Mouse (Mus musculus): Measurements from ENCODE around the gene Gm21988. TPM values are rescaled to one million over a fixed set of nuclear protein-coding genes. Genes with fewer than 3 reads are reported as not detected.

The Gm21988 gene
- polyA plus RNA-seq, 1 experiment: 10.7 TPM

GRCm38 (mm10) chr11:70219873-70220272, 19.8 kb downstream of the Gm21988 start:
- no peak for DNase-seq (ENCODE audit: extremely low spot score in 1 of 2, low spot score in 1 of 2)

- DNase-seq (ENCODE audit: extremely low spot score in 1 of 2, low spot score in 1 of 2): no peak
Measured at GRCm38 (mm10) chr11:70218741-70219470, 20.7 kb downstream of the Gm21988 start.

- no peak for DNase-seq (ENCODE audit: extremely low spot score in 1 of 2, low spot score in 1 of 2)
Measured at GRCm38 (mm10) chr11:70218039-70218438, 21.6 kb downstream of the Gm21988 start.

GRCm38 (mm10) chr11:70216103-70216502, 23.5 kb downstream of the Gm21988 start:
- no peak for DNase-seq (ENCODE audit: extremely low spot score in 1 of 2, low spot score in 1 of 2)

- DNase-seq (ENCODE audit: extremely low spot score in 1 of 2, low spot score in 1 of 2): no peak
Measured at GRCm38 (mm10) chr11:70215301-70215700, 24.3 kb downstream of the Gm21988 start.

- no peak for DNase-seq (ENCODE audit: extremely low spot score in 1 of 2, low spot score in 1 of 2)
Measured at GRCm38 (mm10) chr11:70214856-70215209, 24.8 kb downstream of the Gm21988 start.

GRCm38 (mm10) chr11:70214191-70214855, 25.3 kb downstream of the Gm21988 start:
- no peak for DNase-seq (ENCODE audit: extremely low spot score in 1 of 2, low spot score in 1 of 2)

GRCm38 (mm10) chr11:70213736-70214135, 25.9 kb downstream of the Gm21988 start:
- DNase-seq (ENCODE audit: extremely low spot score in 1 of 2, low spot score in 1 of 2): no peak

GRCm38 (mm10) chr11:70212896-70213295, 26.7 kb downstream of the Gm21988 start:
- DNase-seq (ENCODE audit: extremely low spot score in 1 of 2, low spot score in 1 of 2): peak in 1 of 2 experiments; percentile 84

- no peak for DNase-seq (ENCODE audit: extremely low spot score in 1 of 2, low spot score in 1 of 2)
Measured at GRCm38 (mm10) chr11:70212423-70212822, 27.2 kb downstream of the Gm21988 start, which contains the start of gene Slc16a11. Gene Slc16a11, plus strand, starts transcription at chr11:70212752.

- no peak for DNase-seq (ENCODE audit: extremely low spot score in 1 of 2, low spot score in 1 of 2)
Measured at GRCm38 (mm10) chr11:70211972-70212371, 27.7 kb downstream of the Gm21988 start.

GRCm38 (mm10) chr11:70210681-70211080, 28.9 kb downstream of the Gm21988 start:
- no peak for DNase-seq (ENCODE audit: extremely low spot score in 1 of 2, low spot score in 1 of 2)

GRCm38 (mm10) chr11:70208778-70209388, 30.7 kb downstream of the Gm21988 start:
- no peak for DNase-seq (ENCODE audit: extremely low spot score in 1 of 2, low spot score in 1 of 2)

GRCm38 (mm10) chr11:70207283-70207682, 32.3 kb downstream of the Gm21988 start:
- no peak for DNase-seq (ENCODE audit: extremely low spot score in 1 of 2, low spot score in 1 of 2)

GRCm38 (mm10) chr11:70206801-70207200, 32.8 kb downstream of the Gm21988 start:
- no peak for DNase-seq (ENCODE audit: extremely low spot score in 1 of 2, low spot score in 1 of 2)

- DNase-seq (ENCODE audit: extremely low spot score in 1 of 2, low spot score in 1 of 2): peak in 1 of 2 experiments; percentile 88
Measured at GRCm38 (mm10) chr11:70201691-70202090, 37.9 kb downstream of the Gm21988 start.

GRCm38 (mm10) chr11:70200036-70200608, 39.5 kb downstream of the Gm21988 start:
- DNase-seq (ENCODE audit: extremely low spot score in 1 of 2, low spot score in 1 of 2): no peak

GRCm38 (mm10) chr11:70199107-70199506, 40.5 kb downstream of the Gm21988 start:
- no peak for DNase-seq (ENCODE audit: extremely low spot score in 1 of 2, low spot score in 1 of 2)

GRCm38 (mm10) chr11:70198332-70198731, 41.3 kb downstream of the Gm21988 start:
- DNase-seq (ENCODE audit: extremely low spot score in 1 of 2, low spot score in 1 of 2): no peak

- no peak for DNase-seq (ENCODE audit: extremely low spot score in 1 of 2, low spot score in 1 of 2)
Measured at GRCm38 (mm10) chr11:70193354-70194285, 46.0 kb downstream of the Gm21988 start.

Measured in frontal cortex, adult 2 months (tissue).